ENCODE assay signal across 8 mouse cellular contexts in genomic region chrX:99198961-99199631, GRCm38 (mm10).
DNase-seq lines count a peak whose midpoint lies in the region; ATAC-seq lines count a peak whose summit lies in the region.

No protein-coding gene starts in this region.

- 0 out of 2 replicates have a peak overlapping the region, but pooled peaks have one; percentile 9 for H3K4me3 ChIP-seq in embryonic facial prominence, embryonic 12.5 days
- H3K4me3 ChIP-seq in limb, embryonic 12.5 days (replicated peaks): no peak overlapping the region; the same call in 1 of the 2 replicates
- H3K4me3 ChIP-seq in midbrain, embryonic 12.5 days: peak overlapping the region; percentile 14; the same call in 1 of the 2 replicates

- peaks cover 19% of the 10 kb centered on the region for H3K4me1 ChIP-seq in embryonic facial prominence, embryonic 12.5 days
- peaks cover 27% of the 10 kb centered on the region for H3K4me1 ChIP-seq in limb, embryonic 12.5 days (replicated peaks)
- H3K4me1 ChIP-seq in midbrain, embryonic 12.5 days: peaks cover 29% of the 10 kb centered on the region

- H3K9ac ChIP-seq in embryonic facial prominence, embryonic 12.5 days: no peak overlapping the region
- H3K9ac ChIP-seq in limb, embryonic 12.5 days (replicated peaks): peak overlapping the region; percentile 34; the same call in 1 of the 2 replicates
- no peak overlapping the region for H3K9ac ChIP-seq in midbrain, embryonic 12.5 days (replicated peaks)

- peak; percentile 4 to 10 for DNase-seq in B cell, adult 2 months
- DNase-seq in adrenal gland, postnatal 14 days: peak; percentile 75
- peak; percentile 86 to 89 for DNase-seq in heart, adult 9 months (ENCODE audit: low spot score in 2 of 2)
- DNase-seq in kidney, adult 8-10 months: peak; percentile 68 to 79
- peak; percentile 62 for DNase-seq in telencephalon, adult 2 months (ENCODE audit: low read depth, low spot score)

- peak overlapping the region; percentile 84 for H3K27ac ChIP-seq in embryonic facial prominence, embryonic 12.5 days
- H3K27ac ChIP-seq in limb, embryonic 12.5 days: peak overlapping the region; percentile 90
- H3K27ac ChIP-seq in midbrain, embryonic 12.5 days (replicated peaks): peak overlapping the region; percentile 86

- H3K27me3 ChIP-seq in embryonic facial prominence, embryonic 12.5 days: peaks cover 15% of the 10 kb centered on the region; the same call in 1 of the 2 replicates
- peaks cover 79% of the 10 kb centered on the region for H3K27me3 ChIP-seq in limb, embryonic 12.5 days
- H3K27me3 ChIP-seq in midbrain, embryonic 12.5 days: peaks cover 93% of the 10 kb centered on the region

- peak overlapping the region; percentile 41 for H3K4me2 ChIP-seq in embryonic facial prominence, embryonic 12.5 days (replicated peaks)
- H3K4me2 ChIP-seq in limb, embryonic 12.5 days: peak overlapping the region; percentile 47
- peak overlapping the region; percentile 42 for H3K4me2 ChIP-seq in midbrain, embryonic 12.5 days (replicated peaks)

- 26% methylated on average over 29 of the region's 29 CpGs for WGBS in embryonic facial prominence, embryonic 12.5 days
- WGBS in limb, embryonic 12.5 days: 22% methylated on average over 29 of the region's 29 CpGs
- 28% methylated on average over 29 of the region's 29 CpGs for WGBS in midbrain, embryonic 12.5 days

- peak; percentile 79 for ATAC-seq in embryonic facial prominence, embryonic 12.5 days (ENCODE audit: insufficient number of reproducible peaks, insufficient read depth, low FRiP score, low TSS enrichment)
- peak; percentile 50; the same call in 1 of the 2 replicates for ATAC-seq in limb, embryonic 12.5 days (ENCODE audit: insufficient number of reproducible peaks, insufficient read depth, low FRiP score, low TSS enrichment, low read depth)
- ATAC-seq in midbrain, embryonic 12.5 days (ENCODE audit: low FRiP score, low read depth): peak; percentile 87

- no peaks in the 10 kb centered on the region for H3K36me3 ChIP-seq in embryonic facial prominence, embryonic 12.5 days
- H3K36me3 ChIP-seq in limb, embryonic 12.5 days: no peaks in the 10 kb centered on the region
- no peaks in the 10 kb centered on the region for H3K36me3 ChIP-seq in midbrain, embryonic 12.5 days

- no peaks in the 10 kb centered on the region for H3K9me3 ChIP-seq in embryonic facial prominence, embryonic 12.5 days
- H3K9me3 ChIP-seq in limb, embryonic 12.5 days: no peaks in the 10 kb centered on the region
- H3K9me3 ChIP-seq in midbrain, embryonic 12.5 days: no peaks in the 10 kb centered on the region

Comparison
In these comparisons a context has a peak if more than half of its experiments do, and no peak if none do; other contexts are left out.
1. DNase-seq: peak in every context shown above with its lines; median percentile 88 in heart, adult 9 months; 75 in adrenal gland, postnatal 14 days; 74 in kidney, adult 8-10 months; 62 in telencephalon, adult 2 months; 7 in B cell, adult 2 months.